Mouse (Mus musculus) myocyte (in vitro differentiated cells): ENCODE data around the gene Mrpl20.

Experiments
- E2F4 ChIP-seq: IDR thresholded peaks from one replicate; pipeline ENCODE4 v1.6.1; 2011; ENCODE audit warnings: mild to moderate bottlenecking, control low read depth, moderate library complexity; ENCODE audit not compliant: insufficient read depth
- MYOD1 ChIP-seq, 3 experiments: IDR thresholded peaks; one replicate each; pipeline ENCODE4 v1.6.1; 2011; ENCODE audit warnings: control low read depth in 2 of 3, low read depth in 2 of 3, mild to moderate bottlenecking in 2 of 3, moderate library complexity in 1 of 3; ENCODE audit not compliant: insufficient read length in 2 of 3, control insufficient read depth in 1 of 3
- POLR2A ChIP-seq: IDR thresholded peaks from one replicate; pipeline ENCODE4 v1.6.1; 2011; ENCODE audit warnings: low read depth, mild to moderate bottlenecking, control low read depth, moderate library complexity; ENCODE audit not compliant: insufficient read length
- POLR2AphosphoS2 ChIP-seq: IDR thresholded peaks from one replicate; pipeline ENCODE4 v1.6.1; 2011; ENCODE audit warnings: low read depth, control low read depth; ENCODE audit not compliant: insufficient read length
- REST ChIP-seq: IDR thresholded peaks from one replicate; pipeline ENCODE4 v1.6.1; 2011; ENCODE audit warnings: mild to moderate bottlenecking, control low read depth, moderate library complexity; ENCODE audit not compliant: insufficient read depth, insufficient read length
- USF1 ChIP-seq: IDR thresholded peaks from one replicate; pipeline ENCODE4 v1.6.1; 2011; ENCODE audit warnings: low read depth, mild to moderate bottlenecking, control low read depth, moderate library complexity

GRCm38 (mm10) chr4:155793730-155794129 lies 8.9 kb upstream of the Mrpl20 start:
- TF ChIP-seq POLR2A, result no peak
- no peak for TF ChIP-seq MYOD1 (IDR thresholded peaks at IDR 0.05; ENCODE audit: control insufficient read depth in 1 of 3, insufficient read length in 2 of 3, low read depth in 2 of 3)
- no peak for TF ChIP-seq USF1
- TF ChIP-seq E2F4, result no peak
- no peak for TF ChIP-seq POLR2AphosphoS2
- no peak for TF ChIP-seq REST
